ENCODE assay signal across 11 mouse cellular contexts in genomic region chr5:100569250-100569934, GRCm38 (mm10). TPM values are rescaled to one million over a fixed set of nuclear protein-coding genes. Genes with fewer than 3 reads are reported as not detected.
DNase-seq lines count a peak whose midpoint lies in the region; ATAC-seq lines count a peak whose summit lies in the region.
"Had no signal": no experiment of that assay in that cellular context is flagged by ENCODE, and none has a peak within 500 bp of the region (broad histone marks: within the 10 kb centered on the region; RNA-seq: fewer than 3 reads in every experiment).

No protein-coding gene starts in this region.

- H3K9me3 ChIP-seq in kidney, embryonic 14.5 days (ENCODE audit: control insufficient read depth, low read length), result no peaks in the 10 kb centered on the region
- no peaks in the 10 kb centered on the region for H3K9me3 ChIP-seq in intestine, embryonic 14.5 days (ENCODE audit: control insufficient read depth, low read length)
- H3K9me3 ChIP-seq in forebrain, embryonic 13.5 days (replicated peaks), result no peaks in the 10 kb centered on the region
- H3K9me3 ChIP-seq: neural tube, embryonic 15.5 days had no signal

- DNase-seq in kidney, adult 11 months, result no peak
- DNase-seq in intestine, embryonic 14.5 days (ENCODE audit: low spot score), result no peak
- DNase-seq in thymus, postnatal 14 days, result peak; percentile 56
- DNase-seq in ovary, postnatal 36 days (ENCODE audit: low spot score), result no peak
- DNase-seq: kidney, adult 9 months; lung, postnatal 36 days had no signal

- 0 out of 2 replicates have a peak overlapping the region, but pooled peaks have one; percentile 4 for H3K4me2 ChIP-seq in kidney, embryonic 14.5 days (replicated peaks; ENCODE audit: low read depth, low read length)
- peak overlapping the region; percentile 26 for H3K4me2 ChIP-seq in intestine, embryonic 14.5 days (ENCODE audit: low read length)
- H3K4me2 ChIP-seq in forebrain, embryonic 13.5 days, result no peak overlapping the region
- H3K4me2 ChIP-seq: neural tube, embryonic 15.5 days had no signal

- ATAC-seq in kidney, embryonic 14.5 days (ENCODE audit: low FRiP score, low TSS enrichment), result no peak
- ATAC-seq in intestine, embryonic 14.5 days (replicated peaks; ENCODE audit: low FRiP score, low TSS enrichment, low read depth), result no peak
- 0 out of 2 replicates have a peak, but pooled peaks have one; percentile 14 for ATAC-seq in megakaryocyte-erythroid progenitor cell, adult 5-6 weeks (replicated peaks; ENCODE audit: low FRiP score, low TSS enrichment, poor library complexity, severe bottlenecking)
- ATAC-seq in erythroblast, adult 5-6 weeks (replicated peaks; ENCODE audit: low FRiP score, poor library complexity, severe bottlenecking), result no peak
- ATAC-seq in forebrain, embryonic 13.5 days, result no peak

- 75% methylated on average over 18 of the region's 18 CpGs for WGBS in kidney, embryonic 14.5 days
- WGBS in intestine, embryonic 14.5 days, result 76% methylated on average over 18 of the region's 18 CpGs
- 83% methylated on average over 18 of the region's 18 CpGs for WGBS in forebrain, embryonic 13.5 days

- peaks cover 24% of the 10 kb centered on the region for H3K4me1 ChIP-seq in kidney, embryonic 14.5 days (ENCODE audit: control insufficient read depth, insufficient read depth, low read length)
- peaks cover 11% of the 10 kb centered on the region for H3K4me1 ChIP-seq in intestine, embryonic 14.5 days (replicated peaks; ENCODE audit: control insufficient read depth, insufficient read depth, low read length)
- no peaks in the 10 kb centered on the region for H3K4me1 ChIP-seq in forebrain, embryonic 13.5 days
- H3K4me1 ChIP-seq: neural tube, embryonic 15.5 days had no signal

- no peak overlapping the region for H3K9ac ChIP-seq in kidney, embryonic 14.5 days (ENCODE audit: low read depth, low read length)
- no peak overlapping the region for H3K9ac ChIP-seq in intestine, embryonic 14.5 days (ENCODE audit: low read length)
- H3K9ac ChIP-seq in forebrain, embryonic 13.5 days, result no peak overlapping the region
- H3K9ac ChIP-seq: neural tube, embryonic 15.5 days had no signal

- no peaks in the 10 kb centered on the region for H3K36me3 ChIP-seq in kidney, embryonic 14.5 days (ENCODE audit: control insufficient read depth, insufficient read depth, low read length)
- H3K36me3 ChIP-seq in intestine, embryonic 14.5 days (ENCODE audit: control insufficient read depth, insufficient read depth, low read length), result no peaks in the 10 kb centered on the region
- H3K36me3 ChIP-seq in forebrain, embryonic 13.5 days (ENCODE audit: poor library complexity, severe bottlenecking), result no peaks in the 10 kb centered on the region
- H3K36me3 ChIP-seq: neural tube, embryonic 15.5 days had no signal

- no peaks in the 10 kb centered on the region for H3K27me3 ChIP-seq in kidney, embryonic 14.5 days (ENCODE audit: control insufficient read depth, insufficient read depth, low read length)
- no peaks in the 10 kb centered on the region for H3K27me3 ChIP-seq in intestine, embryonic 14.5 days (replicated peaks; ENCODE audit: control insufficient read depth, insufficient read depth, low read length)
- no peaks in the 10 kb centered on the region for H3K27me3 ChIP-seq in forebrain, embryonic 13.5 days
- H3K27me3 ChIP-seq: neural tube, embryonic 15.5 days had no signal

- H3K27ac ChIP-seq in kidney, embryonic 14.5 days (ENCODE audit: low read depth, low read length), result no peak overlapping the region
- H3K27ac ChIP-seq in intestine, embryonic 14.5 days (ENCODE audit: low read depth), result no peak overlapping the region
- H3K27ac ChIP-seq in forebrain, embryonic 13.5 days, result no peak overlapping the region
- H3K27ac ChIP-seq: neural tube, embryonic 15.5 days had no signal

- no peak overlapping the region for H3K4me3 ChIP-seq in kidney, embryonic 14.5 days (ENCODE audit: low read length)
- H3K4me3 ChIP-seq in intestine, embryonic 14.5 days (ENCODE audit: low read depth, low read length), result no peak overlapping the region
- no peak overlapping the region for H3K4me3 ChIP-seq in forebrain, embryonic 13.5 days
- H3K4me3 ChIP-seq: neural tube, embryonic 15.5 days had no signal

RNA-seq across cellular contexts. Expression of gene Plac8, which starts 2.7 kb away (rescaled TPM):
- 105 and 140 TPM in 2 replicates for polyA plus RNA-seq in kidney, embryonic 14.5 days (2014; fragmentation: Nextera tagmentation; extraction: Ambion mirVana)
- polyA plus RNA-seq in intestine, embryonic 14.5 days (2014; fragmentation: Nextera tagmentation; extraction: Ambion mirVana), result 256 and 280 TPM in 2 replicates
- total RNA-seq in megakaryocyte-erythroid progenitor cell, adult 5-6 weeks (2014; fragmentation: Nextera tagmentation), result 205 and 254 TPM in 2 replicates
- total RNA-seq in megakaryocyte-erythroid progenitor cell, adult 5-6 weeks (2017), result 198 and 535 TPM in 2 replicates
- 479 and 590 TPM in 2 replicates for total RNA-seq in erythroblast, adult 5-6 weeks (2015; ENCODE audit: low replicate concordance)
- 231 and 307 TPM in 2 replicates for total RNA-seq in erythroblast, adult 5-6 weeks (2017; ENCODE audit: low replicate concordance)
- polyA plus RNA-seq in forebrain, embryonic 13.5 days (2015; fragmentation: Nextera tagmentation; extraction: Ambion mirVana), result 0.34 and 0.46 TPM in 2 replicates

RNA-seq across cellular contexts. Expression of gene Cops4, which starts 51.3 kb away (rescaled TPM):
- polyA plus RNA-seq in kidney, embryonic 14.5 days (2014; fragmentation: Nextera tagmentation; extraction: Ambion mirVana), result 199 and 212 TPM in 2 replicates
- polyA plus RNA-seq in intestine, embryonic 14.5 days (2014; fragmentation: Nextera tagmentation; extraction: Ambion mirVana), result 183 and 189 TPM in 2 replicates
- total RNA-seq in megakaryocyte-erythroid progenitor cell, adult 5-6 weeks (2014; fragmentation: Nextera tagmentation), result 86.0 and 93.6 TPM in 2 replicates
- total RNA-seq in megakaryocyte-erythroid progenitor cell, adult 5-6 weeks (2017), result 186 and 187 TPM in 2 replicates
- total RNA-seq in erythroblast, adult 5-6 weeks (2015; ENCODE audit: low replicate concordance), result 19.4 and 27.5 TPM in 2 replicates
- 19.7 and 30.5 TPM in 2 replicates for total RNA-seq in erythroblast, adult 5-6 weeks (2017; ENCODE audit: low replicate concordance)
- polyA plus RNA-seq in forebrain, embryonic 13.5 days (2015; fragmentation: Nextera tagmentation; extraction: Ambion mirVana), result 212 and 218 TPM in 2 replicates

Comparison
In these comparisons a context has a peak if more than half of its experiments do, and no peak if none do; other contexts are left out.
1. RNA of gene Plac8, which starts 2.7 kb away (polyA plus RNA-seq): 256 to 280 TPM in intestine, embryonic 14.5 days and 105 to 140 TPM in kidney, embryonic 14.5 days; 0.34 to 0.46 TPM in forebrain, embryonic 13.5 days; every median in the first group is over 10 times any median in the second.